Mouse (Mus musculus) right cerebral cortex, postnatal 10 days (tissue): Measurements from ENCODE around the gene Kpna2.
"Not testable (repeated sequence)": the region's sequence is repeated elsewhere in the genome, so short reads cannot be mapped to it uniquely, and the experiment has no call there.

ENCODE experiments used
- DNase-seq, 2 experiments: peaks; one replicate each; pipeline ENCODE4 v3.0.0; 2021; ENCODE audit warnings: low spot score in 2 of 2

Kpna2 gene

GRCm38 (mm10) chr11:107018606-107019005, 19.3 kb upstream of the Kpna2 start:
- DNase-seq: no peak

- DNase-seq: no peak
Observed at GRCm38 (mm10) chr11:107017339-107017886, 18.1 kb upstream of the Kpna2 start.

DNA sequence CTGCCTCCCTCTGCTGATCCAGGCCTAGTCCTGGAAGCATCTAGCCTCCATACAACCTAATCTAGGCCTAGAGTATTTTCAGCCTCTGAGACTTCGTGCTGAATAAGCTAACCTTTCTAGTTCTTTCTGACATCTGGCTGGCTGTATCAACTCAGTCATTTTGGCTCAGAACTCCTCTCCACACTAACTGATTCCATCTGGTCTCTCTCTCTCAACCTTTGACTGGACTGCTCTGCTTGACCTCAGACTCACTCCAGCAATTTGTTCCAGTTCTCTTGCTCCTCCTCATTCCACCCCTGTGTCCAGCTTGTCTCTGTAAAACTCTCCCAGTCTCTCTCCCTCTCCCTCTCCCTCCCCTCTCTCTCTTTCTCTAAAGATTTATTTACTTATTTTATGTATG, 17.6 kb upstream of the Kpna2 start:
- no peak for DNase-seq

DNA sequence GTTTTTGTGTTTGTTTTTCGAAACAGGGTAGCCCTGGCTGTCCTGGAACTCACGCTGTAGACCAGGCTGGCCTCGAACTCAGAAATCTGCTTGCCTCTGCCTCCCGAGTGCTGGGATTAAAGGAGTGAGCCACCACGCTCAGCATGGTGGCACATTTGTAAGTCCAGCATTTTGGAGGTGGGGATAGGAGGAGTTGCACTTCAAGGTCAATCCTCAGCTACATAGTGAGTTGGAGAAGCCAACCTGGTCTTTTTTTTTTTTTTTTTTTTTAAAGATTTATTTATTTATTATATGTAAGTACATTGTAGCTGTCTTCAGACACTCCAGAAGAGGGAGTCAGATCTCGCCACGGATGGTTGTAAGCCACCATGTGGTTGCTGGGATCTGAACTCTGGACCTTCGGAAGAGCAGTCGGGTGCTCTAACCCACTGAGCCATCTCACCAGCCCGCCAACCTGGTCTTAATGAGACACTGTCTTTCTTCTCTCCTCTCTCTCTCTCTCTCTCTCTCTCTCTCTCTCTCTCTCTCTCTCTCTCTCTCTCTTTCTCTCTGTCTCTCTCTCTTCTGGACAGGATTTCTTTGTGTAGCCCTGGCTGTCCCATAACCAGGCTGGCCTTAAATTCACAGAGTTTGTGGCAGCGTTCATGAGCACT, 16.3 kb upstream of the Kpna2 start:
- not testable (repeated sequence) for DNase-seq

GRCm38 (mm10) chr11:107014597-107015309, 15.4 kb upstream of the Kpna2 start:
- DNase-seq: no peak

GRCm38 (mm10) chr11:107014020-107014585, 14.8 kb upstream of the Kpna2 start:
- no peak for DNase-seq

DNA sequence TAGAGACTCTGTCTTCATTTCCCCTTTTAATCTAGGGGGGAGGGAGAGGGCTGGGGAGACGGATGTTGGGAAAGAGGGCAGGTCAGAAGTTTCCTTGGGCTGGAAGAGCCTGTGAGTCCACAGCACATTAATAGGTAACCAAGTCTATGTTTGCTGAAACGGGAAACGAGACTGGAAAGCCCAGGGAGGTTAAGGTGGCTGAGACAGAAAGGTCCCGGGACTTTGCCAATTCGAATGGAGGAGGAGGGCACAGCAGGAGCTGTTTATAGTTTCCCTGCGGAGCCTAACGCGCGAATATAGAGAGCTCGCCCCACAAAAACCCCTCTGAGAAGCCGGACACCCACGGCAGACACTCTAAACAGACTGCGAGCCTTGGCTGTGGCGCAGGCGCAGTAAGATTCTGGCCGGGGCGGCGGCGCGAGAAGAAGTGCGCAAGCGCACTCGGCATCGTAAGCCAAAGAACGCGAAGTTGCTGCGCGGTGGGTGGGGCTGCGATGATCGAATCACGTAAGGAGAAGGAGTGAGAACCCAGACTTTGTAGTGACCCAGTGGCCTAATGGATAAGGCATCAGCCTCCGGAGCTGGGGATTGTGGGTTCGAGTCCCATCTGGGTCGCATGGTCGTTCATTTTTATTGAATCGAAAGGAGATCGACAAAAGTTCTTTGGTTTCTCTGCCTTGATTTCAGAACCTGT, 13.1 kb upstream of the Kpna2 start:
- DNase-seq: peak; percentile 97

DNA sequence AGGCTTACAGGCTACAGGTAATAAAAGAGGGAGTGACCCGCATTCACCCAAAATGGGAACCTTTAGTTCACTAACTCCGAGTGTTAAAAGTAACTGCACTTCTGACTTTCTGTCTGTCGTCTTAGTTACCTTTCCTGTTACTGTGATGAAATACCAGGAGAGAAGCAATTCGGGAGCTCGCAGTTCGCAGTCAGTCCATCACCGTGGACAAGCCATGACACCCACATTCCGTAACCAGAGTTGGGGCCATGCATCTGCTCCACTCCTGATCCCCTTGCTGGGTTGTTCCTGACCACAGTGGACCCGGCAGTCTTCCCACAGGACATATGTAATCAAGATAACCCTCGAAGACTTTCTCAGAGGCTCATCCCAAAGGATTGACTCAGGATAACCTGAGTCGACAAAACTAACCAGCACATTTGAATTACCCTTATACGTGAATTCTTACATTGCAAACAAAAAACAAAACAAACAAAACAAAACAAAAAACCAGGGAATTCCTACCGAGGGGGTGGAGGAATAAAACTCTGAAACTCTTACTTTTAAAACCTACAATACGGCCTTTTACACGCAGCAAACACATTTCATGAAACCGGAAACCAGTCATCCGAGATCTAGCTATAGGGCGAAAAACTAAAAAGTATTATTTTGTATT, 12.5 kb upstream of the Kpna2 start:
- DNase-seq: no peak

DNA sequence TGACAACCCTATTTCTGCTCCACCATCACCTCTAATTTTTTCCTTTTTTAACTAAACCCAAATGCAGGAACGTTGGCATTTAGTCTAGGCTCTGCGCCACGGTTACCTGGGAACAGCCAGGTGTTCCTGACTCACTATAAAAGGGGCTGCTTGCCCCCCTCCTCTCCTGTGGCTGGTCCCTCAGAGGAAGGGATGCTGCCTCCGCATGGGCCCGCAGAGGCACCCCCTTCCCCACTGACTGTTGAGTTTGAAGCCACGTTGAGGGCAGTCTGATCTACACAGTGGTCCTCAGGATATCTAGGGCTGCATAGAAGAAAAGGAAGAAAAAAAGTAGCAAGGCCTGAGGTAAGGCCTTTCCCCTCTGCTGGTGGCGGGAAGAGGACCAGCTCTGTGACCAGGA, 11.8 kb upstream of the Kpna2 start:
- no peak for DNase-seq

- no peak for DNase-seq
Observed at GRCm38 (mm10) chr11:107010447-107010846, 11.1 kb upstream of the Kpna2 start.

GRCm38 (mm10) chr11:107005538-107005937, 6.2 kb upstream of the Kpna2 start:
- DNase-seq: no peak

GRCm38 (mm10) chr11:107001760-107002675, 2.7 kb upstream of the Kpna2 start:
- DNase-seq: no peak

DNA sequence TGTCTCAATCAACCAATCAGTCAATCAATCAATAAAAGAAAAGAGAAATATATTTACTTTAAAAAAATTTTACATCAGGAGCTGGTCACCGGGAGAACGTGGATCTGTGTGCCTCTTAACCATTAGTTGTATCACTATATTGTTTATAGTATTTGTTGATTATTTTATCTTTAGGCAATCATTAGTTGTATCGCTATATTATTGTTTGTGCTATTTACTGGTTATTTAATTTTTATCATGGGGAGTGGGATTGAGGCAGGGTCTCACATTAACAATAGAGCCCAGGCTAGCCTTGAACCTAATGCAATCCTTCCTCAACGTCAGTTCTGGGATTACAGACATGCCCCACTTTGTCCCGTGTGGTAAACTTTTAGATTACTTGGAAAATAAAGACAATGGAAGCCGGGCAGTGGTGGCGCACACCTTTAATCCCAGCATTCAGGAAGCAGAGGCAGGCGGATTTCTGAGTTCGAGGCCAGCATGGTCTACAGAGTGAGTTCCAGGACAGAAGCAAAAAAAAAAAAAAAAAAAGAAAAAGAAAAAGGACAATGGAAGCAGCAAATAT, 690 bp upstream of the Kpna2 start:
- DNase-seq: no peak

- DNase-seq: peak; percentile 44 to 58
Observed at GRCm38 (mm10) chr11:106998651-106999150, 640 bp downstream of the Kpna2 start.

- DNase-seq: no peak
Observed at GRCm38 (mm10) chr11:106997976-106998375, 1.4 kb downstream of the Kpna2 start.

DNA sequence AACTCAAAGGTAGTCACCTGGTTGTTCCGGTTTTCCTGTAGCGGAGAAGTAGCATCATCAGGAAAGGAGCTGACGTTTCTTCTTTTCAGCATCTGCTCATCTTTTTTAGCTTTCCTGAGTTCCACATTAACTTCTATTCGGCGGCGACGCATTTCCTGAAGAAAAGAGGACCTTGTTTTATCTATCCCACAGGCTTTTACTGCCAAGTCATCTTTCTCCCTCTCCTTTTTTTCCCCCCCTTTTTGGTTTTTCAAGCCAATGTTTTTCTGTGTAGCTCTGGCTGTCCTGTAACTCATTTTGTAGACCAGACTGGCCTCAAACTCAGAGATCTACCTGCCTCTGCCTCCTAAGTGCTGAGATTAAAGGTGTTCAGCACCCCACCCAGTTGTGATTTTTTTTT, 2.8 kb downstream of the Kpna2 start:
- not testable (repeated sequence) for DNase-seq

- no peak for DNase-seq
Observed at GRCm38 (mm10) chr11:106994246-106995085, 4.9 kb downstream of the Kpna2 start.

DNA sequence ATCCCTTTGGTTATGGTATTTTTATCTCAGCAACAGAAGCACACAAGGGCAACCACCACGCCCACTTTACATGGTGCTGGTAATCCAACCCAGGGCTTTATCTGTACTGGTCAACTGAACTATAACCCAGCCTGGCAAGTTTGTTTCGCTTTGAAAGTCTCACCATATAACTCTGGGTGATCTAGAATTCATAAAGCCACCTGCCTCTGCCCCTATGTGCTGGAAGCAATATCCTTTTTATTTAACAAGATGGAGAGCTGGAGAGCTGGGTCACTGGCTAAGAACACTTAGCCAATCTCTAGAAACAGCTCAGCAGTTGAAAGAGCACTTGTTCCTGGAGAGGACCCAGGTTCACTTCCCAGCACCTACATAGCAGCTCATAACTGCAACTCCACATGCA, 12.0 kb downstream of the Kpna2 start:
- no peak for DNase-seq

DNA sequence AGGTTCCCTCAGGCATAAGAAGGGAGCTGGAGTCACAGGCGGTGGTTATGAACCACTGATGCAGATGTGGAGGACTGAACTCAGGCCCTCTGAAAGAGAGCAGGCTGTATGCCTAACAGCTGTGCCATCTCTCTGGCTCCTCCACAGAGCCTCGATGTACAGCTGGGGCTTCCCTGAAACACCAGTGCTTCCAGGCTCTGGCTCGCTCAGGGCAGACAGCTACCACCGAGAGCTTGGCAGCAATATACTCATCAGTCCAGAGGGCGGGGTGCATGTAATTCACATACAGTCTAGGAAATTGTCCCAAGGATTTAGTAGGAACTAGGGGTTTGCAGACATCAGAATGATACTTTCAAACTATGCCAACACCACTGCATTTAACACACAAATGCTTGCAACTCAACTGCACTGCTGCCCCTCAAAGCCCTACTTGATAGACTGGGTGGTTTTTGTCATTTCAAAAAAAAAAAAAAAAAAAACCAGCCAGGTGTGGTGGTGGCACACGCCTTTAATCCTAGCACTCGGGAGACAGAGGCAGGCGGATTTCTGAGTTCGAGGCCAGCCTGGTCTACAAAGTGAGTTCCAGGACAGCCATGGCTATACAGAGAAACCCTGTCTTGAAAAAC, 13.2 kb downstream of the Kpna2 start:
- DNase-seq: not testable (repeated sequence)
